Comparison of ENCODE assay signal across 26 mouse cellular contexts in the genomic region with DNA sequence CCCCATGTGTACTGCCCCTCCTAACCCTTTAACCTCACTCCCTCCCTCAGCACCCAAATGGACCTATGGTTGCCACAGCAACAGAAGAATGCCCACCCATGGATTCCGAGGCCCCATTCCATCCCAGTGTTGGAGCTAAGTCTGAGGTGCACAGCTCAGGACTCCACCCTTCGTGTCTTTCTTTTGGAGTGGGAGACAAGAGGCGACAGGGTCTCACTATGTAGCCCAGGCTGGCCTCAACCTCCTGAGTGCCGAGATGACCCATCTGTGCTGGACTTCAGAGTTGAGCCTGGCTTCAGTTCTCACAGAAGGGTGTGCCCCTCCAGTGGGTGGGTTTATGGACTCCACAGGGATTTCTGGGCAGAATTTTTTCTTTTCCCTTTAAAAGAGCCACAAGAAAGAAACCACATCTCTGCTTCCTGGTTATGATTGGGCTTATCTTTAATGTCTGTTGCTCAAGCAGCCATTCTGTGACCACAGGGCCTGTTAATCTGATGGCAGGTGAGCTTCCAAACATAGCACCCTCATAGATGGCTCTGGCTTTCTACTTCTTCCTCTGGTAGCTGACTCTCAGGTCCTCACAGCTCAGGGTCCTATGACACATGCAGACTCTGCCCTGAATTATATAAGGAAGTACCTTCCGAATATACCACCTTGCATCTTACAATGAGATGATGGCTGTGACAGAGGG. TPM values are rescaled to one million over a fixed set of nuclear protein-coding genes. Genes with fewer than 3 reads are reported as not detected.
DNase-seq lines count a peak whose midpoint lies in the region; ATAC-seq lines count a peak whose summit lies in the region.
"Had no signal": no experiment of that assay in that cellular context is flagged by ENCODE, and none has a peak within 500 bp of the region (broad histone marks: within the 10 kb centered on the region; RNA-seq: fewer than 3 reads in every experiment).

TSS of gene Theg (minus strand) at position 271 of the 691 bp plus-strand sequence.

- WGBS in intestine, embryonic 16.5 days, result 82% methylated on average over 5 of the region's 5 CpGs
- WGBS in hindbrain, embryonic 16.5 days, result 79% methylated on average over 5 of the region's 5 CpGs

- H3K27me3 ChIP-seq in intestine, embryonic 16.5 days (replicated peaks; ENCODE audit: control insufficient read depth, insufficient read depth, low read length), result no peaks in the 10 kb centered on the region
- H3K27me3 ChIP-seq in hindbrain, embryonic 16.5 days (replicated peaks; ENCODE audit: control insufficient read depth, insufficient read depth, low read length), result no peaks in the 10 kb centered on the region
- H3K27me3 ChIP-seq: embryonic facial prominence, embryonic 13.5 days; hindbrain, embryonic 12.5 days had no signal

- peak; percentile 74 for ATAC-seq in intestine, embryonic 16.5 days
- no peak for ATAC-seq in hindbrain, embryonic 16.5 days
- ATAC-seq: activated CD4-positive, CD25-positive, alpha-beta regulatory T cell, adult 4 months; forebrain, embryonic 14.5 days; hindbrain, postnatal 0 days; Patski had no signal

- H3K9me3 ChIP-seq in intestine, embryonic 16.5 days (ENCODE audit: control insufficient read depth, low read length), result no peaks in the 10 kb centered on the region
- no peaks in the 10 kb centered on the region; the same call in 1 of the 2 replicates for H3K9me3 ChIP-seq in hindbrain, embryonic 16.5 days (ENCODE audit: control insufficient read depth, low read length)
- H3K9me3 ChIP-seq: embryonic facial prominence, embryonic 13.5 days; heart, embryonic 12.5 days; hindbrain, embryonic 12.5 days had no signal

- H3K9ac ChIP-seq in intestine, embryonic 16.5 days (ENCODE audit: low read depth, low read length), result no peak within 1 kb of the TSS
- no peak within 1 kb of the TSS for H3K9ac ChIP-seq in hindbrain, embryonic 16.5 days (ENCODE audit: low read depth, low read length)
- H3K9ac ChIP-seq: embryonic facial prominence, embryonic 13.5 days; heart, embryonic 12.5 days; hindbrain, embryonic 12.5 days had no signal

- peak; percentile 87 for DNase-seq in heart, adult 11 months
- no peak for DNase-seq in heart, adult 18-20 months
- DNase-seq in right cerebral cortex, postnatal 10 days (ENCODE audit: low spot score in 2 of 2), result peak; percentile 12 to 13
- no peak for DNase-seq in right cerebral cortex, adult 18-20 months
- peak; percentile 26 for DNase-seq in testis, postnatal 10 days (ENCODE audit: low spot score)
- no peak for DNase-seq in cerebellum, postnatal 4 days (ENCODE audit: low spot score in 2 of 2)
- DNase-seq: adrenal gland, postnatal 14 days; cerebellum, adult 11-12 months; cerebellum, adult 9-10 months; cerebellum, postnatal 25 days; gastrocnemius, adult 2 months; gastrocnemius, postnatal 25 days; heart, postnatal 36 days had no signal

- H3K27ac ChIP-seq in intestine, embryonic 16.5 days (ENCODE audit: low read length), result no peak within 1 kb of the TSS
- H3K27ac ChIP-seq in hindbrain, embryonic 16.5 days (ENCODE audit: low read depth, low read length), result no peak within 1 kb of the TSS
- H3K27ac ChIP-seq: embryonic facial prominence, embryonic 13.5 days; gastrocnemius, adult 2 months; heart, adult 2 months; hindbrain, embryonic 12.5 days; hindbrain, postnatal 0 days had no signal

- 0 out of 2 replicates have a peak, but pooled peaks cover 3% of the 10 kb centered on the region for H3K4me1 ChIP-seq in intestine, embryonic 16.5 days (ENCODE audit: control insufficient read depth, insufficient read depth, low read length)
- no peaks in the 10 kb centered on the region for H3K4me1 ChIP-seq in hindbrain, embryonic 16.5 days (ENCODE audit: control insufficient read depth, insufficient read depth, low read depth, low read length)
- H3K4me1 ChIP-seq: embryonic facial prominence, embryonic 13.5 days; heart, embryonic 12.5 days; hindbrain, embryonic 12.5 days had no signal

- H3K4me2 ChIP-seq in intestine, embryonic 16.5 days (ENCODE audit: low read depth, low read length), result no peak within 1 kb of the TSS
- no peak within 1 kb of the TSS for H3K4me2 ChIP-seq in hindbrain, embryonic 16.5 days (ENCODE audit: low read length)
- H3K4me2 ChIP-seq: embryonic facial prominence, embryonic 13.5 days; heart, embryonic 12.5 days; hindbrain, embryonic 12.5 days had no signal

- H3K4me3 ChIP-seq in intestine, embryonic 16.5 days (ENCODE audit: low read length), result no peak within 1 kb of the TSS
- H3K4me3 ChIP-seq in hindbrain, embryonic 16.5 days (ENCODE audit: low read length), result no peak within 1 kb of the TSS
- H3K4me3 ChIP-seq: embryonic facial prominence, embryonic 13.5 days; gastrocnemius, adult 2 months; heart, adult 2 months; heart, embryonic 12.5 days; hindbrain, embryonic 12.5 days had no signal

- H3K36me3 ChIP-seq in intestine, embryonic 16.5 days (ENCODE audit: control insufficient read depth, insufficient read depth, low read length), result no peaks in the 10 kb centered on the region
- H3K36me3 ChIP-seq in hindbrain, embryonic 16.5 days (ENCODE audit: control insufficient read depth, insufficient read depth, low read length), result no peaks in the 10 kb centered on the region
- H3K36me3 ChIP-seq: embryonic facial prominence, embryonic 13.5 days; heart, embryonic 12.5 days; hindbrain, embryonic 12.5 days had no signal

RNA-seq across cellular contexts. Expression of gene Theg, which starts in this region (rescaled TPM):
- total RNA-seq in heart, adult 18-20 months (2021), result not detected
- not detected in 2 replicates for polyA plus RNA-seq in intestine, embryonic 16.5 days (2015; fragmentation: Nextera tagmentation; extraction: Ambion mirVana)
- not detected in 2 replicates for polyA plus RNA-seq in hindbrain, embryonic 16.5 days (2015; fragmentation: Nextera tagmentation; extraction: Ambion mirVana)
- total RNA-seq: adrenal gland, adult 18-20 months; adrenal gland, postnatal 14 days; gastrocnemius, adult 2 months; gastrocnemius, postnatal 25 days; heart, adult 2 months; heart, postnatal 36 days; hindbrain, postnatal 0 days had no signal
- polyA plus RNA-seq: activated CD4-positive, CD25-positive, alpha-beta regulatory T cell, adult 4 months; C2C12; embryonic facial prominence, embryonic 13.5 days; forebrain, embryonic 14.5 days; heart, embryonic 12.5 days; heart, embryonic 16.5 days; hindbrain, embryonic 12.5 days; hindbrain, postnatal 0 days; Patski had no signal

Comparison
In these comparisons a context has a peak if more than half of its experiments do, and no peak if none do; other contexts are left out.
1. DNase-seq: peak in heart, adult 11 months (single experiment), right cerebral cortex, postnatal 10 days (2 of 2) and testis, postnatal 10 days (single experiment); none in heart, adult 18-20 months (0 of 2), right cerebral cortex, adult 18-20 months (single experiment) and cerebellum, postnatal 4 days (0 of 2).
2. Peak in ATAC-seq in intestine, embryonic 16.5 days; RNA of the gene not detected or under 1 TPM.